Mouse (Mus musculus) MEL (cell line): ENCODE results near the gene Mapkap1. TPM values are rescaled to one million over a fixed set of nuclear protein-coding genes. Genes with fewer than 3 reads are reported as not detected.

ENCODE experiments used
- DNase-seq: peaks from one replicate; pipeline ENCODE4 v3.0.0; 2011; ENCODE audit warnings: low read depth, low spot score
- H3K27ac ChIP-seq: 2 replicates; pipeline ENCODE4 v1.5.1; 2012; ENCODE audit warnings: low read depth, mild to moderate bottlenecking, control low read depth, low read length, moderate library complexity; ENCODE audit not compliant: control insufficient read depth
- H3K27me3 ChIP-seq, 2 experiments: fragments of 150-350 bp in 1 of 2; sonication (generic) in 1 of 2; 2 replicates each; pipeline ENCODE4 v1.6.1; 2012; ENCODE audit warnings: low read length in 2 of 2, mild to moderate bottlenecking in 2 of 2, improper control_type of control experiment in 1 of 2, moderate library complexity in 1 of 2; ENCODE audit not compliant: insufficient read depth in 2 of 2, control insufficient read depth in 1 of 2
- H3K36me3 ChIP-seq, 2 experiments: 2 replicates each; pipeline ENCODE4 v1.6.1; 2012 to 2014; ENCODE audit warnings: low read length in 2 of 2, improper control_type of control experiment in 1 of 2, inconsistent platforms in 1 of 2, mild to moderate bottlenecking in 1 of 2; ENCODE audit not compliant: insufficient read depth in 2 of 2, control insufficient read depth in 1 of 2
- H3K4me1 ChIP-seq, 2 experiments: fragments of 150-350 bp in 1 of 2; sonication (generic) in 1 of 2; 2 replicates each; pipeline ENCODE4 v1.6.1; 2012; ENCODE audit warnings: low read length in 2 of 2, improper control_type of control experiment in 1 of 2, mild to moderate bottlenecking in 1 of 2; ENCODE audit not compliant: insufficient read depth in 2 of 2, control insufficient read depth in 1 of 2
- H3K4me3 ChIP-seq, 2 experiments: fragments of 150-350 bp in 1 of 2; sonication (generic) in 1 of 2; 2 replicates each; pipeline ENCODE4 v1.5.1; 2012; ENCODE audit warnings: low read depth in 2 of 2, low read length in 2 of 2, mild to moderate bottlenecking in 2 of 2, moderate library complexity in 2 of 2, control low read depth in 1 of 2, improper control_type of control experiment in 1 of 2; ENCODE audit not compliant: control insufficient read depth in 1 of 2, insufficient read depth in 1 of 2
- H3K79me2 ChIP-seq: 2 replicates; pipeline ENCODE4 v1.6.1; 2012; ENCODE audit warnings: mild to moderate bottlenecking, low read length, moderate library complexity; ENCODE audit not compliant: control insufficient read depth, poor library complexity, insufficient read depth
- H3K9ac ChIP-seq: 2 replicates; pipeline ENCODE4 v1.6.1; 2012; ENCODE audit warnings: low read depth, mild to moderate bottlenecking, control low read depth, low read length, moderate library complexity; ENCODE audit not compliant: control insufficient read depth, poor library complexity, severe bottlenecking
- H3K9me3 ChIP-seq: fragments of 150-350 bp; sonication (generic); replicated peaks from 2 replicates; pipeline ENCODE4 v1.6.1; 2012; ENCODE audit warnings: mild to moderate bottlenecking, low read length, improper control_type of control experiment, moderate library complexity; ENCODE audit not compliant: insufficient read depth
- BHLHE40 ChIP-seq: IDR thresholded peaks from 2 replicates; pipeline ENCODE4 v1.6.1; 2012; ENCODE audit warnings: low read depth, mild to moderate bottlenecking, inconsistent platforms, low read length, improper control_type of control experiment, borderline replicate concordance
- CHD1 ChIP-seq: IDR thresholded peaks from 2 replicates; pipeline ENCODE4 v1.6.1; 2012; ENCODE audit warnings: low read depth, mild to moderate bottlenecking, inconsistent platforms, low read length, improper control_type of control experiment
- CHD2 ChIP-seq: IDR thresholded peaks from 2 replicates; pipeline ENCODE4 v1.6.1; 2011; ENCODE audit warnings: low read length, improper control_type of control experiment
- E2F4 ChIP-seq: IDR thresholded peaks from 2 replicates; pipeline ENCODE4 v1.6.1; 2011; ENCODE audit warnings: low read depth, low read length, improper control_type of control experiment, borderline replicate concordance
- ELF1 ChIP-seq: IDR thresholded peaks from 2 replicates; pipeline ENCODE4 v1.6.1; 2014; ENCODE audit warnings: low read depth, mild to moderate bottlenecking, inconsistent platforms, low read length, improper control_type of control experiment, moderate library complexity
- EP300 ChIP-seq, 2 experiments: IDR thresholded peaks; 2 replicates each; pipeline ENCODE4 v1.6.1; 2011; ENCODE audit warnings: improper control_type of control experiment in 2 of 2, low read length in 2 of 2, low read depth in 1 of 2, mild to moderate bottlenecking in 1 of 2
- ETS1 ChIP-seq: IDR thresholded peaks from 2 replicates; pipeline ENCODE4 v1.6.1; 2012; ENCODE audit warnings: low read depth, mild to moderate bottlenecking, inconsistent platforms, low read length, improper control_type of control experiment, moderate library complexity
- GABPA ChIP-seq: IDR thresholded peaks from 2 replicates; pipeline ENCODE4 v1.6.1; 2012; ENCODE audit warnings: low read depth, mild to moderate bottlenecking, inconsistent platforms, low read length, improper control_type of control experiment, moderate library complexity
- GATA1 ChIP-seq: IDR thresholded peaks from 2 replicates; pipeline ENCODE4 v1.6.1; 2011; ENCODE audit warnings: low read depth, low read length, improper control_type of control experiment
- JUND ChIP-seq: IDR thresholded peaks from 2 replicates; pipeline ENCODE4 v1.6.1; 2011; ENCODE audit warnings: low read depth, mild to moderate bottlenecking, improper control_type of control experiment, low read length
- MAFK ChIP-seq: IDR thresholded peaks from 2 replicates; pipeline ENCODE4 v1.6.1; 2011; ENCODE audit warnings: low read depth, mild to moderate bottlenecking, low read length, improper control_type of control experiment, borderline replicate concordance
- MAX ChIP-seq: IDR thresholded peaks from 2 replicates; pipeline ENCODE4 v1.6.1; 2011; ENCODE audit warnings: low read length, improper control_type of control experiment
- MEF2A ChIP-seq: IDR thresholded peaks from 2 replicates; pipeline ENCODE4 v1.6.1; 2014; ENCODE audit warnings: low read depth, mild to moderate bottlenecking, inconsistent platforms, low read length, improper control_type of control experiment; ENCODE audit not compliant: poor library complexity, insufficient replicate concordance, severe bottlenecking; ENCODE audit errors: extremely low read depth
- MYC ChIP-seq: IDR thresholded peaks from 2 replicates; pipeline ENCODE4 v1.6.1; 2011; ENCODE audit warnings: low read depth, mild to moderate bottlenecking, low read length, improper control_type of control experiment, moderate library complexity
- NELFE ChIP-seq: IDR thresholded peaks from 2 replicates; pipeline ENCODE4 v1.6.1; 2011; ENCODE audit warnings: low read depth, low read length, improper control_type of control experiment
- NRF1 ChIP-seq: IDR thresholded peaks from 2 replicates; pipeline ENCODE4 v1.6.1; 2014; ENCODE audit warnings: low read depth, mild to moderate bottlenecking, inconsistent platforms, low read length, improper control_type of control experiment, moderate library complexity; ENCODE audit not compliant: poor library complexity, insufficient read depth, severe bottlenecking
- POLR2AphosphoS2 ChIP-seq: IDR thresholded peaks from 2 replicates; pipeline ENCODE4 v1.6.1; 2011; ENCODE audit warnings: low read length, improper control_type of control experiment
- POLR2AphosphoS5 ChIP-seq: IDR thresholded peaks from 2 replicates; pipeline ENCODE4 v1.6.1; 2012; ENCODE audit warnings: low read depth, borderline replicate concordance, mild to moderate bottlenecking, inconsistent platforms, low read length, moderate library complexity, mixed read lengths
- RAD21 ChIP-seq: IDR thresholded peaks from 2 replicates; pipeline ENCODE4 v1.6.1; 2011; ENCODE audit warnings: mild to moderate bottlenecking, low read depth, low read length, improper control_type of control experiment
- RCOR1 ChIP-seq: IDR thresholded peaks from 2 replicates; pipeline ENCODE4 v1.6.1; 2012; ENCODE audit warnings: low read depth, mild to moderate bottlenecking, inconsistent platforms, low read length, improper control_type of control experiment
- TBP ChIP-seq: IDR thresholded peaks from 2 replicates; pipeline ENCODE4 v1.8.0; 2011; ENCODE audit warnings: low read depth, low read length, improper control_type of control experiment
- UBTF ChIP-seq: IDR thresholded peaks from 2 replicates; pipeline ENCODE4 v1.6.1; 2012; ENCODE audit warnings: low read depth, mild to moderate bottlenecking, inconsistent platforms, low read length, improper control_type of control experiment, moderate library complexity, borderline replicate concordance; ENCODE audit not compliant: insufficient read depth
- USF1 ChIP-seq: IDR thresholded peaks from 2 replicates; pipeline ENCODE4 v1.6.1; 2014; ENCODE audit warnings: low read depth, mild to moderate bottlenecking, inconsistent platforms, low read length, improper control_type of control experiment, moderate library complexity
- ZC3H11A ChIP-seq: IDR thresholded peaks from 2 replicates; pipeline ENCODE4 v1.6.1; 2012; ENCODE audit warnings: low read depth, mild to moderate bottlenecking, inconsistent platforms, low read length, improper control_type of control experiment
- ZKSCAN1 ChIP-seq: IDR thresholded peaks from 2 replicates; pipeline ENCODE4 v1.6.1; 2012; ENCODE audit warnings: low read depth, mild to moderate bottlenecking, inconsistent platforms, low read length, improper control_type of control experiment, moderate library complexity
- ZMIZ1 ChIP-seq: IDR thresholded peaks from 2 replicates; pipeline ENCODE4 v1.6.1; 2012; ENCODE audit warnings: low read depth, mild to moderate bottlenecking, inconsistent platforms, low read length, improper control_type of control experiment, moderate library complexity
- polyA plus RNA-seq, 2 experiments: library from polyadenylated mRNA; stranded (reverse) in 1 of 2; unstranded in 1 of 2; fragments of >175 nt in 1 of 2; fragments of >200 nt in 1 of 2; gene quantifications; 2 replicates each; pipeline versions ENCODE4 v1.2.1 to v1.2.4; 2012; ENCODE audit warnings: low replicate concordance in 2 of 2, low read depth in 1 of 2; ENCODE audit not compliant: insufficient read length in 2 of 2, insufficient read depth in 1 of 2, missing spikeins in 1 of 2
- total RNA-seq: library from RNA; depleted of rRNA; stranded (reverse); fragments of 300-350 nt; gene quantifications from 2 replicates; pipeline ENCODE4 v1.2.3, GENCODE M21; 2012

Mapkap1 gene
- total and polyA plus RNA-seq, 3 experiments = 42.1 to 52.5 TPM; not detected in 1

DNA sequence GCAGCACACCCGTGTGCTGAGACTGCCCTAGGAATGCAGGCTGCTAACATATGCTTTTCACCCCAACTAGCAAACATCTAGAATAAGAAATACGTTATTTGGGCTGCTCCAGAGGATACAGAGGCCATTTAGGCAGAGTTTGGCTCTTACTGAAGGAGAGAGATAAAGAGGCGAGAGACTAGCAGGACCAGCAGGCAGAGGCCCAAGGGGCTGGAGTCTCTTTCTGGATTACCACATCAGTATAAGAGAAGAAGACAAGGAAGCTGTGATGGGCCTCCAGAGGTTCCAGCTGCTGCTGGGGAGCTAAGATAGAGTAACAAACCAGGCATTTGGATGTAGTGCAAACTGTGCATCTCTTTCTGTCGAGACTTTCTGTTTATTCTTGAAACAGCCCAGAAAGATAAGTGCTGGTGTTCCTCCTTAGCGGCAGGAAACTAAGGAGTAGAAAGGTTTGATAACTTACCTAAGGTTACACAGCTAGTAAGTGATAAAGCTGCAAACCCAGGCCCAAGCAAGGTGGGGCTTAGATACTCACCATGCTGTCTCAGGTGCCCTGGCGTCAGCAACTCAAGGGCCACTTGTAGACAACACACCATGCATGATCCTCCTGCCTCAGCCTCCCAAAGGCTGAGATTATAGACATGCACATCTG lies 147.1 kb downstream of the Mapkap1 start (continued):
- TF ChIP-seq ZC3H11A (no peak), USF1 (no peak), TBP (no peak), JUND (no peak), MYC (peak; percentile 73; the same call in 1 of the 2 replicates), NRF1 (no peak), ZKSCAN1 (no peak), GATA1 (peak; percentile 88), ZMIZ1 (no peak), RCOR1 (peak; percentile 70), MAFK (no peak)

DNA sequence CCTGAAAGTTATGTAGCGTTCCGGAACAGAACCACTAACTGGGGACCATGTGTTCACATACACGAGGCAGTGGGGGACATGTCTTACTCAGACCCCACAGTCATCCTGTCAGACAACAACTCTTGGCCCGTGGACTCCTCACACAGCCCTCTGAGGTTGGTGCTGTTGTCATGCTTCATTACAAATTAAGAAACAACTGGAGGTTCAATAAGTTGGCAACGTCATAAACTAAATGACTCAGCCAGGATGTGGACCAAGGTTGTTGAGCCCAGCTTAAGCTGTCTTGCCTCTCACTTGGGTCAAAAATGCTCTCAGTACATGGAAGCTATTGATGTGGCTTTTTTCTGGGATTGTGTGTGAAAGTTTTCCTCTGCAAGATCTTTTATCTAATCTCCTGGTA lies 153.6 kb downstream of the Mapkap1 start:
- H3K4me1 ChIP-seq = no peaks in the 10 kb centered on the region; a peak in 1 of 4 replicates
- no peaks in the 10 kb centered on the region for H3K79me2 ChIP-seq

DNA sequence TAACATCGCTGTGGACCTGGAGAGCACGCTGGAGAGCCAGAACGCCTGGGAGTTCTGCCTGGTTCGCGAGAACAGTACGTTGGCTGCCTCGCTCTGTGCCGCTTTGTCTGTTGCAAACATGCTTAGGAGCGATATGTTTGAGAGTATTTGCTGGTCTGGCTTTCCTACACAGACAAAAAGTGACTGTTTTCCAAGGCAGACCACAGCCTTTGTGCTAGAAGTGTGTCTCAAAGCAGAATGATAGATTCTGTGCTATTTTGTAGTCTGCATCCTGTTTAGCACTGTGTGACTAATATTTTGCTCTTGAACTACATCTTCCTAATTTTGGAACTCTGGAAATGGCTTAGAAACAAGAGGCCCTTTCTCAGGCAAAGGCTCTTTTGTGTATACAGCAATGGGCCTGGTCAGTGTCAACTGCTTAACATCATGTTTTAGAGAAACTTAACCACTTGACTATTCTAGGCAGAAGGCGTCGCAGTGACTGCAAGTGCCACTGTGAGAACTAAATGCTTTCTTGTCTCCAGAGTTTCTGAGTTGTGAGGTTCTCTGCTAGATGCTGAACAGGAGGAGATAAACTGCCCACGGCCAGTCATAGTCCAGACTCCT lies 156.6 kb downstream of the Mapkap1 start:
- Histone ChIP-seq H3K9me3 (no peaks in the 10 kb centered on the region), H3K27me3 (no peaks in the 10 kb centered on the region), H3K36me3 (peaks cover 0 to 1% of the 10 kb centered on the region in 2 experiments; a peak in 1 of 4 replicates), H3K4me1 (no peaks in the 10 kb centered on the region; a peak in 1 of 4 replicates), H3K4me3 (no peak overlapping the region), H3K79me2 (no peaks in the 10 kb centered on the region), H3K27ac (no peak overlapping the region), H3K9ac (no peak overlapping the region)
- DNase-seq = no peak
- no peak for TF ChIP-seq GABPA
- no peak for TF ChIP-seq UBTF
- no peak for TF ChIP-seq POLR2AphosphoS2
- TF ChIP-seq CHD2 = no peak
- TF ChIP-seq RAD21 = no peak
- TF ChIP-seq ZKSCAN1 = no peak
- TF ChIP-seq E2F4 = no peak
- no peak for TF ChIP-seq ELF1
- no peak for TF ChIP-seq POLR2AphosphoS5
- TF ChIP-seq MAX = no peak
- no peak for TF ChIP-seq NRF1
- TF ChIP-seq MEF2A = no peak
- TF ChIP-seq NELFE = no peak
- no peak for TF ChIP-seq ZC3H11A
- no peak for TF ChIP-seq ETS1
- no peak for TF ChIP-seq USF1

More for the DNA sequence above, 153.6 kb downstream of the Mapkap1 start:
- no peak for DNase-seq
- no peak overlapping the region for H3K9ac ChIP-seq
- no peak overlapping the region for H3K27ac ChIP-seq
- H3K4me3 ChIP-seq = no peak overlapping the region
- H3K27me3 ChIP-seq = no peaks in the 10 kb centered on the region
- peaks cover 1 to 12% of the 10 kb centered on the region in 2 experiments; a peak in 3 of 4 replicates for H3K36me3 ChIP-seq
- no peaks in the 10 kb centered on the region for H3K9me3 ChIP-seq
- TF ChIP-seq EP300 (IDR thresholded peaks at IDR 0.05; ENCODE audit: low read depth in 1 of 2, low read length in 2 of 2) = no peak
- no peak for TF ChIP-seq BHLHE40
- no peak for TF ChIP-seq CHD1
- TF ChIP-seq MAFK = no peak
- no peak for TF ChIP-seq ELF1
